Mouse (Mus musculus): ENCODE measurements at regions not wholly inside any gene's neighbourhood (a gene's known extent, or its start where the extent isn't known, plus 50 kb on each side); places are given as distances from the start of the nearest gene placed in this dataset.
A peak's percentile ranks its signal among the peaks of the same experiment; 100 is the strongest.

DNA sequence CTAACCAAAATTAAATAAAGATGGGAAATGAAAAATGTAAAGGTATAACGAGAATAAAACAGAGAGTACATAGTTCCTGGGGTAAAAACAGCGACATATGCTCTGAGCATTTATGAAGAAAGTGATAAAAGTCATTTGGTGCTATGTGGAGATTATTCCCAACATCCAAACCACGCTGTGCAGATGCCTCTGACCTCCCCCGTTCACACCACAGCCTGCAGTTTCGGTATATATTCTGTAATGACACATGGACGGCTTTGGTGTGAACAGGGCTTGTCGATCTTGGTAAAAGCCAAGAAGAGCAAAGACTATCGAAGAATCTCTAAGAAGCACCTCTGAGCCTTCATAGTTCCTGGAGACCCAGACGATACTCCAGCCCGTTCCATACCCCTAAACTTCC is 95.2 kb upstream of the Ppp1r26 start:
- DNase-seq: no peak

DNA sequence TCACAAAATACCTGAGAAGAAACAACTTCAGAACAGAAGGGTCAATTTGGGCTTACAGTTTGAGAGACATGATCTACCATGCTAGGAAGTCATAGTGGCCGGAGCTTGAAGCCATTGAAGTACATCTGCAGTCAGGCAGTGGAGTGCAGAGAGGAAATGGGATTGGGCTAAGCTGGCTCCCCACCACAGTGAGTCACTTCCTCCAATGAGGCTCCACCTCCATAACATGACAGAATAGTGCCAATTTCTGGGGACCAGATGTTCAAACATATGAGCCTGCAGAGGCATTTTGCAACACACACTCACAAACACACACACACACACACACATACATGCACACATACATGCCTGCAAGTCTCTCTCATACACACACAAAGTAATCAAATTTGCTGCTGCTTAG is 93.7 kb upstream of the Ppp1r26 start:
- DNase-seq: no peak

DNA sequence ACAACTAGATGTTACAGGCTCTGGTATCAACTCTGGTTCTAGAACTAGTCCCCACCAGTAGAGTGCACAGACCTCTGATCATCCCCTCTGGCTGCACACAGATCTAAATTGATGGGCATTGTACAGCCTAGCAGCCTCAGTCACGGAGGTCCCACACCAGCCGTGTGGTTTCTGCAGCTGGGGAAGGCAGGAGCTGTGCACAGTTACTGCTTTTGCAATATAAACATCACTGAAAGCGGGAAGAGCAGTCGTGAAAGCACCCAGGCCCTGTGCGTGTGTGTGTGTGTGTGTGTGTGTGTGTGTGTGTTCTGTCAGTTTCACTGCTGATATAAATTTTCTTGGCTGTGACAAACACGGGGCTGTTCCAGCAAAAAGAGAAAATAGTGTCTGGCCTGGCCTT is 84.4 kb upstream of the Ppp1r26 start:
- no peak for DNase-seq

DNA sequence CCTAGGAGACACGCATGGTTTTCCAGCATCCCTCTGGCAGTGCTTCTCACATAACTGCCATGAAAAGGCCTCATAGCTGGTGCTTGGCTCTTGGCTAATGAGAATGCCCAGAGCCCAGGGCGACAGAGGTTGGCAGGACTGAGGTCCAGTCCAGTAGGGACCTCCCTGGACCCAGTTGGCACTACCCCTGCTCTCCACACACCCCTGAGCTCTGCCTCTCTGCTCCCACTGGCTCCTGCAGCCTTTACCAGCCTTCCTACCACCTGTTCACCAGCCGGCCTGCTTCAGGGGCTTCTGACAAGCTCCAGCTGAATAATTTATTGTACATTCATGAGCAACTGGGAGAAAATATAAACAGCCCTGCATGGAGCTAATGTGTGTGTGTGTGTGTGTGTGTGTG is 82.0 kb upstream of the Ppp1r26 start:
- no peak for DNase-seq

DNA sequence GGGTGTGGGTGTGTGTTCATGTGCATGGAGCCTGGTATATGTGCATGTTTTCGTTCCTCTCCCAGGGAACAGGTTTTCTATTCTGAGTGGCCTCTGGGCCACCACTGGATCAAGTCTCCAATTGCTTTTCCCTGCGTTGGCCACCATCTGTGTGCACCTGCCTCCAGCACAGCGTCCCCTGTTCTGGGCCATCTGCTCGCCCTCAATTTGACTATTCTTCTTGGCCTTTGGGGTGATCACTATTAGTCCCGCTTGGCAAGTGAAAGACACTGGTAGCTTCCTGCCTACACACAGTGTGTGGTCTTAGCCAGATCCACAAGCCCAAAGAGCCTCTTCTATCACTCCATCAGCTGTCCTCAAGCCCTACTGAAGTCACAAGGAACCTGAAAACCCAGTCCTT is 80.8 kb upstream of the Ppp1r26 start:
- no peak for DNase-seq

DNA sequence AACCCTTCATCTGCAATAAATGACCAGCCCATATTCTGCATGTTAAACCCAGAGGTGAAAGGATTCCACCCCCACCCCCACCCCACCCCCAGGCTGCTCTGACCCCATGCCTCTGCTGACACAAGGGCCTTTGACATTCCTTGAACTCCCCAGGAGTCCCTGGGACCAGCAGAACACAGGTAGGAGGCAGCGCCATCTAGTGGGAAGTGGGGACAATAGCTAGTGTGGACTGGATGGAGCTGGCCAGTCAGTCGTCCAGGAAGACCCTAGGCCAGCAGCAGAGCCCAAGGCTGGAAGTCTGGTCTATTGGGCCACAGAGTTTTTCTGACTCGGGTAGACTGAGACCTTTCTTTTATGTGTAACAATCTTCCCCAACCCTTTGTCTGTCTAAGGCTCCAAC is 71.8 kb upstream of the Ppp1r26 start:
- peak; percentile 79 to 86 for DNase-seq

DNA sequence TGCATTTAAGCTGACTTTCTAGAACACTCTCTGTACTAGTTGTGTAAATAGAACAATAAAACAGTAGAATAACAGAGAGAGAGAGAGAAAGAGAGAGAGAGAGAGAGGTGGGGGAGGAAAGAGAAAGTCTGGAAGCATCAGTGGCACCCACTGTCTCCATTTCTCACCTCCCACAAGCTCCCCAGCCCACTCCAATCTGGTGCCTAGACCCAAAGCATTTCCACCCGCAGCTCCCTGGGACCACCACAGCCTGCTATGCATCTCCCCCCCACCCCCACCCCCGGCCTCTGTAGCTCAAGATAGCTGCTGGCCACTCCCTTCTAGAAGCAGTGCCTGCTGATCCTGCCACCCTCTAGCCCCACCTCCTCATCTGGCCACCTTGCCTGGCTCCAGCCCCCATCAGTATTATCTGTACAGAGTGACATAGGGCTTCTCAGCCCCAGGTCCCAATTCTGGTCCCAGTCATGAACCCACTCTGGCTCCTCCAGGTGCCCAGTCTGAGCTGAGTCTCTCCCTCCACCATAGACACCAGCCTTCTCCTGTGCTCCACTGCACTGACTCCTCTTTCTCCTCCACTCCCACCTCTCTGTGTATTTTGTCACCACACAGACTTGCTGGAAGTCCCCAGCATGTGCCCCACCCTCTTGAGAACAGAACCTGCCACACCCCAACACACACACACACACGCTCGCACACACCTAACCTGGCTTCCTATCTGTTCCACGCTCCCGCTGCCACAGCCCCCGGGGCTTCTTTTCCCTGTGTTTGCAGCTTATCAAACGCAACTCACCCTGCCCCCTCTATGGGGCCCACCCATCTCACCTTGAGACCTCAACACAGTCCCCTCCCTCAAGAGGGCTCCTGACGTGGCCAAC is 68.4 kb upstream of the Ppp1r26 start:
- no peak for DNase-seq

DNA sequence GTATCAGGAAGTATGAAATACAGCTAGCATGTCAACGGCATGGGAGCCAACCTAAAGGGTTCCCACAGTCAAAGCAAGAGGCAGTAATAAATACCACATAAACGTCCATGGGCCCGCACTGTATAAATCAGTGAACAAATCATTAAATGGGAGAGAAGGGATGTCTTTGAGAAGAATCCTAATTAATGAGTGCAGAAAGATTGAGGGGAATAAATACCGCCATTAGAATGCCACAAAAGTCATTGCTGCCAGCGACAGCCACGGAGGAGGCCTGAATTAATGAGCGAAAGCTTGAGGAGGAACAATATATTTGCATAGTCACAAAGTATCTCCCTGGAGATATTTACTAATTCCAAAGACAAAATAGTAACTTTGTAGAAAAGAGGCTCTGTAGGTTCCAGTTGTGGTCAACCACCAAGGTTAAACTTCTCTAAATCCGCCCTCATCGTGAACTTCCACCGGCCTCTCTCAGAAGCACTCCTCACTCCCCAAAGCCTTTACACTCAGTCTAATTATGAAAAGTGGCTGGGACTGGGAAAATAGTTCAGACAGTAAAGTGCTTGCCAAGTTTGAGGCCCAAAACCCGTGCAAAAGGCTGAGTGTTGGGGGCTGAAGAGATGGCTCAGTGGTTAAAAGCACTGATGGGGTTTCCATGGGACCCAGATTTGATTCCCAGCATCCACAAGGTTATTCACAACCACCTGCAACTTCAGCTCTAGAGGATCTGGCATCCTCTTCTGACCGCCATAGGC is 64.4 kb upstream of the Ppp1r26 start:
- DNase-seq: no peak

DNA sequence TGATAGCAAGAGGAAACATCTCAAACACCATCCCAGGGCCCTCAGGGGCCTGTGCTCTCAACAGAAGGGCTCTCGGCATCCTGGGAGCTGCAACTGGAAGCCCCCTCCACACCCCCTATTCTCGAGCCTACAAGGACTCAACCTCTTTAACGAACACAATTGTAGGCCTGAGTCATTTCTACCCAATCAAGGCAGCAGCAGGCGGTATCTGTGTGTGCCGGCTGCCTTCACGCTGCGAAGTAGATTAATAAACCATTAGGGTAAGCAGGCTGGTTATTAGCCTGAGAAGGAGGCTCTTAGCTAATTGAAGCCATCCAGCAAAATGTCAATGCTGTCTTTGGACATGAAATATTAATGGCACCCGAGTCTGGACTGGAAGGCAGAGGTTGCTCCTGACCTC is 61.7 kb upstream of the Ppp1r26 start:
- no peak for DNase-seq

DNA sequence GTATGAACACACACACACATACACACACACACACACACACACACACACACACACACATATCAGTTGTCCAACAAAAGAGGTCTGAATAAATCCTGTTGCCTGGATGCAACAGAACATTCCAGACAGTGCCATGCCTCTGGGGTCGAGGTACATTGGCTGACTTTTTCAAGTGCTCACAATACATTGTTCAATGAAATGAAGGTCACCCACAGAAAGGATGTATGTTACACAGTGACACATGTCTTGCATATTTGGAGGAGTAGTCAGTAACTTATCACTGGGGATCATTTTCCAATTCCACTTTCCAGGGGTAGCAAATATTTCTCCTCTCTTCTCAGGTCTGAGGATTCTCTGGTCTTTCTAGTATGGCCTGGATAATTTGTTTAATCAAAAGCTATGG is 59.8 kb upstream of the Ppp1r26 start:
- peak in 1 of 2 experiments; percentile 40 for DNase-seq

DNA sequence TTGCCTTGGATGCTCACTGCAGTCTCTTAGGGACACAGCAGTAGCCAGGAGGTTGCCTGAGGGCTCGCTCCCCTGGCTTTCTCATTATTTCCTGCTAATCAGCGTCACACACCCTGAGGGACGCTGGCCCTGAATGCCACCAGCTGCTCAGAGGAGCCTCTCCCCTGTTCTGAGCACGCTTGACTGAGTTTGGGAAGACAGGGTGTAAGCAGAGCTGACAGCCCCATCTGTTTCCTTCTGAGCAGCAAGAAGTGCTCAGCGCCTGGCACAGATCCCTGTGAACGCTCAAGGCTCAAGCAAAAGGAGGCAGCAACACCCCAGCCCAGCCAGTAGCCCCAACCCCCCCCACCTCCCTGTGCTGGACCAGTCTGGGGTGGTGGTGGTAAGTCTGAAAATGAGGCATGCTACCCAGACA is 59.2 kb upstream of the Ppp1r26 start:
- DNase-seq: peak; percentile 93 to 97

DNA sequence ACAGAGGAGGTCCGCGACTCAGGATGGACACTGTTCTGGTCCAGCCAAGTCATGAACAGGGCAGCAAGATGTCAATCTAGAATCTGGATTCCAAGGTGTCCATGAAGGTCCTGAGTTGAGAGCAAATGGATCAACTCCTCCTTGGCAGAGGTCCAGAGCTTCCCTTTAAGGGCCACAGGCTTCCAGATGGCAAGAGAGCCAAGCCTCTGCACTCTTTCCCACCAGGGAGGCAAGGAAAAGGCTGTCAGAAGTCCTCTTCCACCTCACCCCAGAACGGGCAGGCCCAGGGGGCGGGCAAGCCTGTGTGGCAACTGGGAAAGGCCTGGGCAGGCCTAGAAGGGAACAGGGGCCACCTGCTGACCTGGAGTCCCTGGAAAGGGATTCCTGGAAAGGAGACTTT is 58.7 kb upstream of the Ppp1r26 start:
- peak; percentile 74 to 79 for DNase-seq

DNA sequence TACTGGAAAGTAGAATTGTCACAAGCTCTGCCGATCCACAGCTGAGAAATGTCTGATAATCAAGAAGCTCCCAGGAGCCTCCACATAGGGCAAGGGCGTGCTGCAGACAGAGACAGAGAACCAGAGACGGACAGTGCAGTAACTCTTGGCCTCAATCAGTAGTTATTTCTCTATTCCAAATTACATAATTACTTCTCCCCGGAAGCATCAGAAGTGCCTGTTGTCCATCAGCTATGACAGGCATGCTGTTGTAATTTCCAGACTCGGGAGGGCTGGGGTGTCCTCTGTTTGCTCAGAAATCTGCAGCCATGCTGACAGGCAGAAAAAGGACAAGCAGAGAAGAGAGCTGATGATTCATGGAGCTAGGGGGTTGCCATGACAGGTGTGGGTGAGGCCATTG is 56.9 kb upstream of the Ppp1r26 start:
- DNase-seq: no peak

DNA sequence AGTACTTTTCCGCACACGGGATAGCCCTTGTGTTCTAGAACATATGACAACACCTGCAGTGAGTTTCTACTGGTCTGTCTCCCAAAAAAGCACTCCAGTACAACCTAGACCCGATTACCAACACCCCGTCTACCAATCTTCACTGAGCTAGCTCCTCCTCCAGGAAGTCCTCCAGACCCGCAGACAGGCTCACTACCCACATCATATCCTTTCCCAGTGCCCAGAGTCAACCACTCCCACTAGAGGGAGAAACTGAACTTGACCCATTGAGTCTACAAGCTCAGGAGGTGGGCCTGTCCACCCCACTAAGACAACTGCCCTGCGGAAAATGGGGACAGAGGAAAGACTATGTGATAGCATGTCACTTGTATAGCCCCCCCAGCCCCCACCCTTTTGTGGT is 51.2 kb upstream of the Ppp1r26 start:
- DNase-seq: no peak
